Mouse (Mus musculus): ENCODE results near the gene Sel1l2. TPM values are rescaled to one million over a fixed set of nuclear protein-coding genes. Genes with fewer than 3 reads are reported as not detected.

Sel1l2 gene
- polyA plus RNA-seq (2015; fragmentation: Illumina TruSeq; extraction: RNeasy Lipid Tissue Mini Kit (QIAGEN cat#74804); ENCODE audit: insufficient read depth, low read depth, low replicate concordance): not detected

GRCm38 (mm10) chr2:140389525-140389924 is at the start of gene Sel1l2:
Sel1l2 (minus strand) TSS chr2:140389706.

GRCm38 (mm10) chr2:140395179-140395578 is 5.7 kb upstream of the Sel1l2 start, which contains the start of gene Macrod2:
Macrod2 (plus strand) TSS chr2:140395309.

Other genes starting within 250 kb of the Sel1l2 start
- gene Gm17374, start 237.7 kb downstream of the Sel1l2 start, polyA plus RNA-seq (2015; fragmentation: Illumina TruSeq; extraction: RNeasy Lipid Tissue Mini Kit (QIAGEN cat#74804); ENCODE audit: insufficient read depth, low read depth, low replicate concordance): not detected
- gene Esf1, start 219.1 kb downstream of the Sel1l2 start, polyA plus RNA-seq (2015; fragmentation: Illumina TruSeq; extraction: RNeasy Lipid Tissue Mini Kit (QIAGEN cat#74804); ENCODE audit: insufficient read depth, low read depth, low replicate concordance): 7.1 TPM
- gene Ndufaf5, start 219.1 kb downstream of the Sel1l2 start, polyA plus RNA-seq (2015; fragmentation: Illumina TruSeq; extraction: RNeasy Lipid Tissue Mini Kit (QIAGEN cat#74804); ENCODE audit: insufficient read depth, low read depth, low replicate concordance): 3.5 TPM
- gene Macrod2, start 5.6 kb upstream of the Sel1l2 start, polyA plus RNA-seq (2015; fragmentation: Illumina TruSeq; extraction: RNeasy Lipid Tissue Mini Kit (QIAGEN cat#74804); ENCODE audit: insufficient read depth, low read depth, low replicate concordance): 3.3 TPM